Mouse (Mus musculus): ENCODE measurements around the gene Bad.

- TF ChIP-seq CTCF (IDR thresholded peaks at IDR 0.05; ENCODE audit: extremely low read depth, insufficient read length, insufficient replicate concordance, low read depth, low read length) (no peak), POLR2A (IDR thresholded peaks at IDR 0.05; ENCODE audit: low read depth, low read length) (no peak)
Observed at GRCm38 (mm10) chr19:6916496-6916895, 25.2 kb upstream of the Bad start.

Data from small intestine, adult 2 months (tissue).